Mouse (Mus musculus) limb, embryonic 10.5 days (tissue): Measurements from ENCODE around the gene Wdr66. TPM values are rescaled to one million over a fixed set of nuclear protein-coding genes. Genes with fewer than 3 reads are reported as not detected.

Experiments
- DNase-seq: peaks from one replicate; pipeline ENCODE4 v3.0.0-alpha.2; 2017; ENCODE audit warnings: low spot score
- H3K27ac ChIP-seq: fragments of 300-500 bp; sonication (generic); 2 replicates; pipeline ENCODE4 v1.5.1; 2016; ENCODE audit warnings: mild to moderate bottlenecking
- H3K27me3 ChIP-seq: fragments of 300-500 bp; sonication (generic); 2 replicates; pipeline ENCODE4 v1.6.1; 2016; ENCODE audit warnings: low read depth, mild to moderate bottlenecking; ENCODE audit not compliant: poor library complexity, severe bottlenecking
- H3K36me3 ChIP-seq: fragments of 300-500 bp; sonication (generic); 2 replicates; pipeline ENCODE4 v1.6.1; 2016; ENCODE audit warnings: mild to moderate bottlenecking, moderate library complexity
- H3K4me1 ChIP-seq: fragments of 300-500 bp; sonication (generic); 2 replicates; pipeline ENCODE4 v1.6.1; 2016
- H3K4me3 ChIP-seq: fragments of 300-500 bp; sonication (generic); 2 replicates; pipeline ENCODE4 v1.5.1; 2016; ENCODE audit warnings: mild to moderate bottlenecking, moderate library complexity
- H3K9me3 ChIP-seq: fragments of 300-500 bp; sonication (generic); replicated peaks from 2 replicates; pipeline ENCODE4 v1.6.1; 2016; ENCODE audit warnings: mild to moderate bottlenecking
- WGBS: fragments of 180-500 bp; shearing (Covaris S2); methylation state at CpG from one replicate; pipeline ENCODE4 v1.1.7; 2016; 5-methylcytosine and 5-hydroxymethylcytosine counted together
- polyA plus RNA-seq: library from polyadenylated mRNA; unstranded; fragments of >200 nt; fragmentation: Nextera tagmentation; extraction: Ambion mirVana; gene quantifications from 2 replicates; pipeline ENCODE4 v1.2.1, GENCODE M21; 2016

Gene Wdr66
- polyA plus RNA-seq, 1 experiment from 2014 or later, result 0.16 TPM

DNA sequence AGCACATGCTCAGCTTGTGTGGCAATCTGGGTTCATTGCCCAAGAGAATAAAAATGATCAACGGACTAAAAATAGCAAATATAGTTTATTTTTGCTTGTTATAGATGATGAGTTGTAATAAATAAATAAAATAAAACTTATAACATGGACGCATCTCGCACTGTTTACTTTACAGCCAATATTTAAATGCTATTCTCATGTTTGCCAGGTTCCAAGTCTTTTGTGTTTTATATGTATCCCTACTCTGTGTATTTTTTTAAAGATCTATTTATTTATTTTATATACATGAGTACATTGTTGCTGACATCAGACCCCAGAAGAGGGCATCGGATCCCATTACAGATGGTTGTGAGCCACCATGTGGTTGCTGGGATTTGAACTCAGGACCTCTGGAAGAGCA lies 25.8 kb downstream of the Wdr66 start:
- no peak overlapping the region for H3K4me3 ChIP-seq
- no peak overlapping the region for H3K27ac ChIP-seq
- peaks cover 2% of the 10 kb centered on the region; the same call in 1 of the 2 replicates for H3K4me1 ChIP-seq
- 94% methylated on average over 4 of the region's 4 CpGs for WGBS
- H3K27me3 ChIP-seq, result no peaks in the 10 kb centered on the region
- no peaks in the 10 kb centered on the region for H3K9me3 ChIP-seq
- H3K36me3 ChIP-seq, result no peaks in the 10 kb centered on the region
- DNase-seq, result no peak

DNA sequence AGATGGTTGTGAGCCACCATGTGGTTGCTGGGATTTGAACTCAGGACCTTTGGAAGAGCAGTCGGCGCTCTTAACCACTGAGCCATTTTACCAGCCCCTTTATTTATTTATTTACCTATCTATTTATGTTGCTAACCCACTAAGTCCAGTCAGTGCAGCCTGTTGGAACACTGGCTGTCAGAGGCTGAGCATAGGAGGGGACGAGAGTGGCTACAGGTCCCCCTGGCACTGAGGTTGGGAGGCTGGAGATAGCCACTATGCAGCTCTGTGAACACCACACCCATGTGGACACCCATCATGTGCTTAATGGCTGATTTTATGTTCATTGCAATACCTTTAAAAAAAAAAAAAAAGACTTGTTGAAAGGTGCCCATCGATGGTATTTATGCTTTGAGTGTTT lies 27.3 kb downstream of the Wdr66 start:
- DNase-seq, result no peak
- Histone ChIP-seq H3K9me3 (no peaks in the 10 kb centered on the region), H3K27me3 (no peaks in the 10 kb centered on the region), H3K27ac (no peak overlapping the region), H3K4me1 (peaks cover 2% of the 10 kb centered on the region; the same call in 1 of the 2 replicates), H3K36me3 (no peaks in the 10 kb centered on the region), H3K4me3 (no peak overlapping the region)
- 90% methylated on average over 4 of the region's 4 CpGs for WGBS

DNA sequence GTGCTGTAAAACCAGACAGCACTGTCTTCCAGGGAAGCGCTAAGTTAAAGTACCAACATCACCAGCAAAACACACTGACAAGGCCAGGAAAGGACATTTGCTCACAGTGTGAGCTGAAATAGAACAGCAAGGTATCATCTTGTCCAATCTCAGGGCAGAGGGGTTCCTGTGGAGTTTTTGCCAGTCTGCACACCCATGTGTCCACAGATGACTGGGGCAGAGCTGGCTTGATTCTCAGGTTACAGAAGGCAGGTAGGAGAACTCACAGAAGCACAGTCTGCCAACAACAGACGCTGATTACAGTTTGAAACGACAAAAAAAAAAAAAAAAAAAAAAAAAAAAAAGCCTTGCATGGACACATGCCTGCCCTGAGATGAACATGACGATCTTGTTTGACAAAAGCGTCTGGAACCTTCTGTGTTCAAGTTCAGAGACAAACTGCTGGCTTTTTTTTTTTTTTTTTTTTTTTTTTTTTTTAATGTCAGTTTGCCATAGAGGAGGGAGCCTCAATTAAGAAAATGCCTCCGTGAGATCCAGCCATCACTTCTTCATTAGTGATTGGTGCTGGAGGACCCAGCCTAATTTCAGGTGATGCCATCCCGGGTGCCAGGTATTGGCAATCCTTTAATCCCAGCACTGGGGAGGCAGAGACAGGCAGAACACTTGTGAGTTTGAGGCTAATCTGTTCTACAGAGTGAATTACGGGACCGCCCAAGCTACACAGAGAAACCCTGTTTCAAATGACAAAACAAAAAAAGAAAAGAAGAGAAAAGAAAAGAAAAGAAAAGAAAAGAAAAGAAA lies 29.6 kb downstream of the Wdr66 start:
- WGBS, result 76% methylated on average over 9 of the region's 9 CpGs

DNA sequence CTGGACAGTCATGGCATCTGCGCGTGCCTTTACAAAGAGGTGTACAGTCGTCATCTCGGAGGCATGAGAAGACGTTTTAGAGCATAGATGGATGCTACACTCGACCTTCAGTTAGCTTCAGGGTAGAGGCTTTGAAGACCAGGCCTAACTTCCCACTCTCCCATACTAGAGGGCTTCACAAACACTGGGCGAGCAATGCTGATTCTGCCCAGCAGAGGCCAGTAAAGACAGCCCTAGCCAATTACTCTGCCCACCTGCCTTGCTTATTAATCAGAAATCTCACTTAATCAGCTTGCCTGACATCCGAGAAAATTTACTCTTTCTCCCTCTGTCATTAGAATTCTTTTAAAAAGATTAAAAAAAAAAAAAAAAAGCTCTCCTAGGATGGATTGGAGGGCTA lies 33.3 kb downstream of the Wdr66 start:
- no peak for DNase-seq
- no peaks in the 10 kb centered on the region for H3K9me3 ChIP-seq
- H3K27ac ChIP-seq, result no peak overlapping the region
- no peak overlapping the region for H3K4me3 ChIP-seq
- no peaks in the 10 kb centered on the region for H3K27me3 ChIP-seq
- H3K4me1 ChIP-seq, result no peaks in the 10 kb centered on the region; the same call in 1 of the 2 replicates
- 45% methylated on average over 8 of the region's 8 CpGs for WGBS
- H3K36me3 ChIP-seq, result no peaks in the 10 kb centered on the region

More for the DNA sequence above, 29.6 kb downstream of the Wdr66 start:
- H3K36me3 ChIP-seq, result no peaks in the 10 kb centered on the region
- no peaks in the 10 kb centered on the region for H3K27me3 ChIP-seq
- no peak overlapping the region for H3K4me3 ChIP-seq
- peaks cover 2% of the 10 kb centered on the region; the same call in 1 of the 2 replicates for H3K4me1 ChIP-seq
- no peak overlapping the region for H3K27ac ChIP-seq
- DNase-seq, result no peak
- no peaks in the 10 kb centered on the region for H3K9me3 ChIP-seq

DNA sequence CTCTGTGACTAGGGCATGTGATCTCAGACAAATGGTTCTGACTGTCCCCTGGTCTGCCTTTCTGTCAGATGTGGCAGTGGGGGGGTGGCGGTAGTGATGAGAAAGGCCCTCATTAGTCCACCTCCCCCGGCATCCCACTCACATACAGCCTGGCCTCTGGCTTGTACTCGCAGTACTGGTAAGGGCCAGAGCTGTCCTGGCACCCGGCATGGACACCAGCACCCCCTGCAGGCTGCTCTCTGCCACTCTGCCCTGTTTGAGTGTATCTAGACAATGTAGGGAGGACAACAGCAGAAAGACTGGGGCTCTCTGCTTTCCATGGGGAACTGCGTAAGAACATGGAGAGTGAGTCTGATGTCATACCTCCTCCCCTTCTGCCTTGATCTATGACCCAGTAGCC lies 36.2 kb downstream of the Wdr66 start:
- no peaks in the 10 kb centered on the region for H3K27me3 ChIP-seq

DNA sequence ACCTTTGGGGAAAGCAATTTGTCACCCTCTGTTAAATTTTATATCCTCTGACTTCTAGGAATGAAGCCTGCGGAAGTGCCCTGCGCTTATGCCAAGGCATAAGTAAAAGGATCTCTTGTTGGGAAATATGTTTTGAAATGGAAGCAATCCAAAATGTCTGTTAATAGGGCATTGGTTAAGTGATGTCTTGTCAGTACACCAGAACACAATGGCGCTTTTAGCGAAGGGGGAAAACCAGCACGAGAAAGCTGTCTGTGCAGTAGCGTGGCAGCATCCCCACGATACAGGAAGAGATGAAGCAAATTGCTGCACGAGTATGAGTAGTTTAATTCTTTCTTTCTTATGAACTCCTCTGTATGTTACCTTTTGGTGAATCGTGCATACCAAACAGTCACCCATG lies 42.8 kb downstream of the Wdr66 start:
- Histone ChIP-seq H3K4me3 (no peak overlapping the region), H3K27me3 (peaks cover 10% of the 10 kb centered on the region; the same call in 1 of the 2 replicates), H3K9me3 (no peaks in the 10 kb centered on the region), H3K4me1 (peaks cover 7% of the 10 kb centered on the region; the same call in 1 of the 2 replicates), H3K27ac (no peak overlapping the region), H3K36me3 (no peaks in the 10 kb centered on the region)
- DNase-seq, result no peak
- 93% methylated on average over 9 of the region's 9 CpGs for WGBS

More for the DNA sequence above, 36.2 kb downstream of the Wdr66 start:
- 0 out of 2 replicates have a peak, but pooled peaks cover 3% of the 10 kb centered on the region for H3K4me1 ChIP-seq
- no peak overlapping the region for H3K4me3 ChIP-seq
- no peak overlapping the region for H3K27ac ChIP-seq
- DNase-seq, result no peak
- WGBS, result 89% methylated on average over 5 of the region's 5 CpGs
- no peaks in the 10 kb centered on the region for H3K9me3 ChIP-seq
- no peaks in the 10 kb centered on the region for H3K36me3 ChIP-seq

DNA sequence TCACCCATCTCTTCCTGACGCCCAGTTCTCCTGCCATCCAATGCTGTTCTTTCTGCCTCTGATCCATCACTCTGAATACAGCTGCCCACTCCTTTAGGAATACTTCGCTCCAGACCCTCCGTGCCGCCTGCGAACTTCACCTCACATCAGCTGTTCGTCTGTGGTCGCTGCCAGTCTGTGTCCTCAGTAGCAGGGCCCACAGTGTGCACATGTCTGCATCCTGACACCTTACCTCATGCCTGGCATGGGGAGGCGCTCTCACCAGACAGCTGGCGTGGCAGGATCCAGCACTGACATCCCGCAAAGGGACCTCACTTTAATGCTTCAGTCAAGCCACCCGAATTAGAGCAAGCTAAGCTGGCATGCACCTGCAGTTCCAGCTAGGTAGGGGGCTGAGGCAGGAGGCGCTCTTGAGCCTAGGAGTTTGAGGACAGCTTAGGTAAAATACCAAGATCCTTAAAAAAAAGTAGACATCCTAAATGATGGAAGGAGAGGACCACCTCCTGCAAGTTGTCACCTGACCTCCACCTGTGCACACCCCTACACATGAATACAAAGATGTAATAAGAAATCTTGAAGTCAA lies 44.4 kb downstream of the Wdr66 start:
- H3K27me3 ChIP-seq, result peaks cover 10% of the 10 kb centered on the region; the same call in 1 of the 2 replicates
- H3K36me3 ChIP-seq, result no peaks in the 10 kb centered on the region
- H3K4me3 ChIP-seq, result no peak overlapping the region
- no peaks in the 10 kb centered on the region for H3K9me3 ChIP-seq
- H3K27ac ChIP-seq, result no peak overlapping the region
- peaks cover 16% of the 10 kb centered on the region for H3K4me1 ChIP-seq
- no peak for DNase-seq
- 67% methylated on average over 12 of the region's 12 CpGs for WGBS

DNA sequence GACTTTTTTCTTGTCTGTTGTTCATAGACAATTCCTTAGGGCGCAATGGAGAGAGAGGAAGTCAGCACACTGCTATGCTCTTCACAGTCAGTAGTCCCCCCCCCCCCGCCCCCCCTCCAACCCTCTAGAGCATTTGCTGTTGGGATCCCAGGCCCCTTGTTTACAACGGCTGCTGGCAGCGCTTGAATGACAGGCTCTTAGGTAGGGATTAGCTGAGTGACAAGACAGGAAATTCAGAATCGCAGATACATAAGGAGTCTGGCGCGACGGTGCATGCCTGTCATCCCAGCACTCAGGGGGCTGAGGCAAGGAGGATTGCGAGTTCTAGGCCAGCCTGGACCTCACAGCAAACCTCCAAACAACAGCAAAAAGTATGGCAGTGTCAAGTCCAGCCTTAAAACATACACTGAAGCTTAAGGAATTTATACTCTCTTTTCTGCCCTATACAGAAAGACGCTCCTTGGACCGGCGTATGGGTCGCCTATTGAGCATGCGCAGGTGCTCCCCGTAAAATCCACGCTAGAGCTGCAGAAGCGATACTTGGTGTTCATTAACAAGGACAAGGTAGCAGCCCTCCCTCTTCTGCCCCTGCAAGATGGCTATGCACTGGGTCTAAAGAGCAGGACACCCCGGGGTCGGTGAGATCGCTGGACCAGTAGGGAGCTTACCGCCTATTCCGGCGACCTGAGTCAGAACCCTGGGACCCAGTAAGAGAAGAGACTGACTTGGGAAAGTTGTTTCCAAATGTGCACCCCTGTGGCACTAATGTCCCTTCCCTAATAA lies 45.3 kb downstream of the Wdr66 start:
- Histone ChIP-seq H3K9me3 (no peaks in the 10 kb centered on the region), H3K4me1 (peaks cover 20% of the 10 kb centered on the region), H3K4me3 (no peak overlapping the region), H3K27ac (no peak overlapping the region), H3K36me3 (no peaks in the 10 kb centered on the region), H3K27me3 (peaks cover 10% of the 10 kb centered on the region; the same call in 1 of the 2 replicates)
- 57% methylated on average over 23 of the region's 23 CpGs for WGBS
- no peak for DNase-seq

DNA sequence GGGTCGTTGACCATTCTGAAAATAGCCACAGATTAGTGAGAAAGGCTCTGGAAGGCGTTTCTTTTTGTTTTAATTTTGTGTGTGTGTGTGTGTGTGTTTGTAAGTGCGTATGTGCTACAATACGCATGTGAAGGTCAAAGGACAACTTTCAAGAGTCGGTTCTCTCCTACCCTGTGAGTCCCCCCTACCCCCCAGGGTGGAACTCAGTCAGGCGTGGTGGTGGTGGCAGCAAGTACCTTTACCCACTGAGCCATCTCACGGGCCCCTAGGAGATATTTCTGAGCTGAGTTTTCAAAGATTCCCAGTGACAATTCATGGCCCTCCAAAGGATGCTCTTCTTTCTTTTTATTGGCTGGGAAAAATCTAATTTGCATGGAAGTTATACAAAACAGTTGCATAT lies 45.9 kb downstream of the Wdr66 start:
- Histone ChIP-seq H3K27ac (no peak overlapping the region), H3K27me3 (peaks cover 10% of the 10 kb centered on the region; the same call in 1 of the 2 replicates), H3K4me3 (no peak overlapping the region), H3K4me1 (peaks cover 22% of the 10 kb centered on the region), H3K36me3 (no peaks in the 10 kb centered on the region), H3K9me3 (no peaks in the 10 kb centered on the region)
- no peak for DNase-seq
- 85% methylated on average over 7 of the region's 7 CpGs for WGBS

DNA sequence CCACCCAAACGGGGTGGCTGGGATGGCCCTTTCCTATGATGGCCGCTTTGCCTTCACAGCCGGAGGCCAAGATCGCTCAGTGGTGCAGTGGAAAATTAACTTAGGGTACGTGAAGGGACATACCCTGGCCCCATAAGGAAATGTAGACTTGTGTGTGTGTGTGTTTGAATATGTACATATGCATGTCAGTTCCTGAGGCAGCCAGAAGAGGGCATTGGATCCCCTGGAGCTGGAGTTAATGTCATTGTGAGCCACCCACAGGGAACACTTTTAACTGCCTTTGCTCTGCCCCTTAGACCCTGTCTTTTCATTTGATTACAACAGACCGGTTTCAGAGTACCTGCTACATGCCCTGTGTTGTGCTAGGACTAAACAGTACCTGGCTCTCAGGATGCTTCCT lies 46.6 kb downstream of the Wdr66 start:
- no peaks in the 10 kb centered on the region for H3K36me3 ChIP-seq
- peaks cover 22% of the 10 kb centered on the region for H3K4me1 ChIP-seq
- no peak for DNase-seq
- H3K4me3 ChIP-seq, result no peak overlapping the region
- WGBS, result 90% methylated on average over 6 of the region's 6 CpGs
- H3K27ac ChIP-seq, result no peak overlapping the region
- H3K27me3 ChIP-seq, result peaks cover 10% of the 10 kb centered on the region; the same call in 1 of the 2 replicates
- no peaks in the 10 kb centered on the region for H3K9me3 ChIP-seq

DNA sequence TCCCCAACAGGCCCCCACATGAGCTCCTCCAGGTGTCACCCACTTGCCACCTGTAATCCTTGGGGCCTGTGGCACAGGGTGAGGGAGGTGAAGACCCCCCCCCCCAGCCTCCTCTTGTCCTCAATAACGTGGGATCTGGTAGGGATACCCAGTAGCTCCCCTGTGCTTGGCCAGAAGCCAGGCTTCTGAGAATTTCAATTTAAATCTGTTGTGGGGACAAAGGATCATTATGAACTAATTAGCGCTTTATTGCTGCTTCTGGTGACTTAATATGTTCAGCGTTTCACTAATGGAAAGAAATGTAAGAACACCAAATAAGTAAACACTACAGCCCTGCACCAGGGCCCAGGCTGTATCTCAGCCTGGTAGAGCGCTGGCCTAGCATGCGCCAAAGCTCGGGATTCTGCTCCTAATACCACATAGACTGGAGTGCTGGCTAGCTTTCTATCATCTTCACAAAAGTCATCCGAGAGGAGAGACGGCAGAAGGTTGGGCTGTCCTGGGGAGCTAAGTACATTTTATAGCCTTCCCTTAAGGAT lies 48.7 kb downstream of the Wdr66 start:
- WGBS, result 78% methylated on average over 8 of the region's 8 CpGs
- DNase-seq, result no peak
- Histone ChIP-seq H3K27me3 (peaks cover 10% of the 10 kb centered on the region; the same call in 1 of the 2 replicates), H3K27ac (no peak overlapping the region), H3K4me3 (no peak overlapping the region), H3K4me1 (peaks cover 22% of the 10 kb centered on the region), H3K36me3 (no peaks in the 10 kb centered on the region), H3K9me3 (no peaks in the 10 kb centered on the region)

DNA sequence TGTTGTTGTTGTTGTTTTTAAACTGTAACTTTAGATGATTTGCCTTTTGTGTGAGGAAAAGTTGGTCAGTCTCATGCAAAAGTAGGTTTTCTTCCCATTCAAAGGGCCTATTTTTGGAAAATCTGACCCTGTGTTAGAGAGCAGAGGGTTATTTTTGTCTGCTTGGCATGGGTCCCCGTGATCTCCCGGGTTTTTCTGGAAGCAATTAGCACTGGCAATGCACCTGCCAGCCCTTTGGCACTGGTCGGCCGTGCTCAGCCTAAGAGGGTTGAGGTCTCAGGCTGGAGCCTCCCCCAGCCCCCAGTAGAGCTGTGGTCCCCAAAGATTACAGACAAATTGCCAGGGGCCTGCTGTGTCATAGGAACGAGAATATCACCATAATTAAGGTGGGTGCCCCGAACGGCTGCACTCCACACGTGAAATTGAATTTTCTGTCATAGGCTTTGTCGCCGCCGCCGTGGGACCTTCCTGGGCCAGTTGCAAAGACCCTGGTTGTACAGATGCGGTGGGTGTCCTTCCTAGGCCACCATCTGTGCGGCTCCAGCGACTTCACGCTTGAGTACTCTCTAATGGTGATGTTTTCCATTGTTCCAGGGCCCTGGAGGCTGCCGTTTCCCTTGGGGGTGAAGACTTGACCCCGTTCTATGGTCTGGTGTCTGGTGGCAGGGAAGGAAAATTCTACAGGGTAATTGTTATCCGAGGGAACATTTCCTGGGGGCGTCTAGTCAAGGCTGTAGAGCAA lies 50.0 kb downstream of the Wdr66 start:
- DNase-seq, result no peak
- Histone ChIP-seq H3K27ac (no peak overlapping the region), H3K4me1 (peaks cover 24% of the 10 kb centered on the region), H3K27me3 (peaks cover 2% of the 10 kb centered on the region; the same call in 1 of the 2 replicates), H3K36me3 (no peaks in the 10 kb centered on the region), H3K4me3 (no peak overlapping the region), H3K9me3 (no peaks in the 10 kb centered on the region)
- 82% methylated on average over 20 of the region's 20 CpGs for WGBS
